In genomic region chr2:125062944-125063343, GRCm38 (mm10) we compare ENCODE assay signal across 21 mouse cellular contexts.
"Had no signal": no experiment of that assay in that cellular context is flagged by ENCODE, and none has a peak within 500 bp of the region (broad histone marks: within the 10 kb centered on the region; RNA-seq: fewer than 3 reads in every experiment).

No protein-coding gene starts in this region.

- H3K4me2 ChIP-seq: limb, embryonic 13.5 days; liver, embryonic 12.5 days; liver, embryonic 15.5 days; lung, embryonic 15.5 days; neural tube, embryonic 12.5 days; neural tube, embryonic 15.5 days; stomach, embryonic 15.5 days had no signal

- H3K9me3 ChIP-seq: limb, embryonic 10.5 days; limb, embryonic 13.5 days; liver, embryonic 12.5 days; liver, embryonic 15.5 days; lung, embryonic 15.5 days; neural tube, embryonic 12.5 days; neural tube, embryonic 15.5 days; stomach, embryonic 15.5 days had no signal

- H3K27me3 ChIP-seq: limb, embryonic 13.5 days; liver, embryonic 12.5 days; liver, embryonic 15.5 days; lung, embryonic 15.5 days; neural tube, embryonic 12.5 days; neural tube, embryonic 15.5 days; stomach, embryonic 15.5 days had no signal

- H3K27ac ChIP-seq: kidney, postnatal 0 days; layer of hippocampus, adult 2 months; limb, embryonic 10.5 days; limb, embryonic 13.5 days; liver, embryonic 12.5 days; liver, embryonic 15.5 days; lung, embryonic 15.5 days; neural tube, embryonic 12.5 days; neural tube, embryonic 15.5 days; stomach, embryonic 15.5 days had no signal

- H3K36me3 ChIP-seq: limb, embryonic 10.5 days; limb, embryonic 13.5 days; liver, embryonic 12.5 days; liver, embryonic 15.5 days; lung, embryonic 15.5 days; neural tube, embryonic 12.5 days; neural tube, embryonic 15.5 days; stomach, embryonic 15.5 days had no signal

- DNase-seq: kidney, adult 2 months; kidney, postnatal 25 days; layer of hippocampus, adult 9-11 months; liver; lung, adult 18-20 months; lung, postnatal 10 days; lung, postnatal 36 days; right cerebral cortex, adult 18-20 months; right cerebral cortex, postnatal 14 days; right cerebral cortex, postnatal 4 days; thymus, postnatal 25 days had no signal

- ATAC-seq: liver, embryonic 12.5 days had no signal

- H3K4me1 ChIP-seq: limb, embryonic 10.5 days; limb, embryonic 13.5 days; liver, embryonic 15.5 days; neural tube, embryonic 12.5 days; neural tube, embryonic 15.5 days; stomach, embryonic 15.5 days had no signal

- H3K9ac ChIP-seq: limb, embryonic 13.5 days; liver, embryonic 12.5 days; liver, embryonic 15.5 days; lung, embryonic 15.5 days; neural tube, embryonic 12.5 days; neural tube, embryonic 15.5 days; stomach, embryonic 15.5 days had no signal

- H3K4me3 ChIP-seq: layer of hippocampus, adult 2 months; limb, embryonic 10.5 days; limb, embryonic 13.5 days; liver, embryonic 12.5 days; liver, embryonic 15.5 days; lung, embryonic 15.5 days; neural tube, embryonic 12.5 days; neural tube, embryonic 15.5 days; stomach, embryonic 15.5 days had no signal
